Mouse (Mus musculus): ENCODE data around the gene Ccl26. TPM values are rescaled to one million over a fixed set of nuclear protein-coding genes. Genes with fewer than 3 reads are reported as not detected.

Ccl26 gene
- total RNA-seq, 2 experiments from 2014 or later: not detected

Other genes starting within 250 kb of the Ccl26 start
- 0.62 TPM in 1 of 2 replicates, not detected in the other for gene Fkbp6, start 213.5 kb downstream of the Ccl26 start, total RNA-seq (2014; fragmentation: Nextera tagmentation)
- gene Fkbp6, start 213.5 kb downstream of the Ccl26 start, total RNA-seq (2017): 0.34 TPM in 1 of 2 replicates, not detected in the other
- gene Trim50, start 210.3 kb downstream of the Ccl26 start, total RNA-seq (2014; fragmentation: Nextera tagmentation): not detected in 2 replicates
- gene Trim50, start 210.3 kb downstream of the Ccl26 start, total RNA-seq (2017): not detected in 2 replicates
- gene Nsun5, start 193.6 kb downstream of the Ccl26 start, total RNA-seq (2014; fragmentation: Nextera tagmentation): 23.9 and 30.8 TPM in 2 replicates
- gene Nsun5, start 193.6 kb downstream of the Ccl26 start, total RNA-seq (2017): 22.7 and 23.3 TPM in 2 replicates
- 56.9 and 69.3 TPM in 2 replicates for gene Pom121, start 169.0 kb downstream of the Ccl26 start, total RNA-seq (2014; fragmentation: Nextera tagmentation)
- 7.2 and 8.8 TPM in 2 replicates for gene Pom121, start 169.0 kb downstream of the Ccl26 start, total RNA-seq (2017)
- 21.2 and 21.4 TPM in 2 replicates for gene Hip1, start 18.4 kb downstream of the Ccl26 start, total RNA-seq (2014; fragmentation: Nextera tagmentation)
- gene Hip1, start 18.4 kb downstream of the Ccl26 start, total RNA-seq (2017): 8.7 and 11.4 TPM in 2 replicates
- 2.3 and 3.9 TPM in 2 replicates for gene Ccl24, start 9.5 kb upstream of the Ccl26 start, total RNA-seq (2014; fragmentation: Nextera tagmentation)
- 1.4 TPM in 1 of 2 replicates, not detected in the other for gene Ccl24, start 9.5 kb upstream of the Ccl26 start, total RNA-seq (2017)
- 14.1 and 19.1 TPM in 2 replicates for gene Rhbdd2, start 69.0 kb upstream of the Ccl26 start, total RNA-seq (2014; fragmentation: Nextera tagmentation)
- 4.3 and 8.2 TPM in 2 replicates for gene Rhbdd2, start 69.0 kb upstream of the Ccl26 start, total RNA-seq (2017)
- 26.7 and 34.3 TPM in 2 replicates for gene Por, start 106.5 kb upstream of the Ccl26 start, total RNA-seq (2014; fragmentation: Nextera tagmentation)
- gene Por, start 106.5 kb upstream of the Ccl26 start, total RNA-seq (2017): 20.6 and 28.7 TPM in 2 replicates
- 19.1 and 22.9 TPM in 2 replicates for gene Tmem120a, start 180.9 kb upstream of the Ccl26 start, total RNA-seq (2014; fragmentation: Nextera tagmentation)
- gene Tmem120a, start 180.9 kb upstream of the Ccl26 start, total RNA-seq (2017): 17.6 and 26.4 TPM in 2 replicates
- not detected in 2 replicates for gene Styxl1, start 214.8 kb upstream of the Ccl26 start, total RNA-seq (2014; fragmentation: Nextera tagmentation)
- 2.1 TPM in 1 of 2 replicates, not detected in the other for gene Styxl1, start 214.8 kb upstream of the Ccl26 start, total RNA-seq (2017)
- gene Mdh2, start 214.9 kb upstream of the Ccl26 start, total RNA-seq (2014; fragmentation: Nextera tagmentation): 299 and 328 TPM in 2 replicates
- 154 and 224 TPM in 2 replicates for gene Mdh2, start 214.9 kb upstream of the Ccl26 start, total RNA-seq (2017)
- gene Srrm3, start 243.3 kb upstream of the Ccl26 start, total RNA-seq (2014; fragmentation: Nextera tagmentation): not detected in 2 replicates
- not detected in 2 replicates for gene Srrm3, start 243.3 kb upstream of the Ccl26 start, total RNA-seq (2017)

Measured in granulocyte monocyte progenitor cell, adult 5-6 weeks (primary cell).